Mouse (Mus musculus): ENCODE measurements around the gene Gse1.

Gene Gse1

DNA sequence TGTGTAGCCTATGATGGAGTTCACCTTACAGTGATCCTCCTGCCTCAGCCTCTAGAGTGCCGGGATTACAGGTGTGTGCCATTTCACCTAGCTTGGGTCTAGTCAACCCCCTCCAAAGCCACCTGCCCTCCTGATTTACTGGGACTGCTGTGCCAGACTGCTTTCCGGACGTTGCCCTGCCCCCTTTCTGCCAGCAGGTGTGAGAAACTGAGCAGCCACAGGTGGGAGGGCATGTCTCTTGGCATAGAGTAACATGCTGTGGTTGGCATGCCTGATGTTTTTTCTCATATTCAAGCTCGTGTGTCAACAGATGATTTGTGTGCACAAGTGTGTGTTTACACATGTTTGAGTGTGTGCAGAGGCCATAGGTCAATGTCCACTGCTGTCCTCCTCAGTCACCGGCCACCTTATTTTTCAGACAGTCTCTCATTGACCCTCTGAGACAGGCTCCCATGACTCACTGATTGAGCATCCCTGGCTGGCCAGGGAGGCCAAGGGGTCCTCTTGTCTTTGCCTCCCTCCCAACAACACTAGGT is 15.7 kb downstream of the Gse1 start:
- no peak for DNase-seq

DNA sequence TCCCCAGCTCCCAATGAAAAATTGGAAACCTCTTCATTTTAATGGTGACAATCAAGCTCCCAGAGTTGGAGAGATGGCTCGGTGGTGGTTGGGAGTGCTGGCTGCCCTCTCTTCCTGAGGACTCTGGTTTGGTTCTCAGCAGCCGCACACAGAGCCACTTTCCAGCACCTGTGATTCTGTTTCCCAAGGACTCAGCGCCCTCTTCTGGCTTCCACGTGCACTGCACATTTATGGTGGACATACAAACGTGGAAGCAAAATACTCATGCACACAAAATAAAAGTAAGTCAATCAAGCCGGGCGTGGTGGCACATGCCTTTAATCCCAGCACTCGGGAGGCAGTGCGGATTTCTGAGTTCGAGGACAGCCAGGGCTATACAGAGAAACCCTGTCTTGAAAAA is 16.3 kb downstream of the Gse1 start:
- DNase-seq: no peak

DNA sequence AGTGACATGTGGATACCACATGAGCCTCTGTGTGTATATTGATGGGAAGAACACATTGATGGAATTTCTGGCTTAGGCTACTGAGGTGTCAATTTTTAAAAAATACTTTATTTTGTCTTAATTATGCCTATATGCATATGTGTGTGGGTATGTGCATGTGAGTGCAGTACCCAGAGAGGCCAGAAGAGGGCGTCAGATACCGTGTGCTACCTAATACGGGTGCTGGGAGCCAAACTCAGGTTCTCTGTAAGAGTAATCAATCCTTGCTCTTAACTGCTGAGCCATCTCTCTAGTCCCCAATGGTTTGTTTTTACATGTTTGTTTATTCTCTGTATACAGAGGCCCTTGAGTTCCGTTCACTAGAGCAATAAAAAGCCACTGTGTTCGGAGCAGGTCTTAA is 19.4 kb downstream of the Gse1 start:
- no peak for DNase-seq

DNA sequence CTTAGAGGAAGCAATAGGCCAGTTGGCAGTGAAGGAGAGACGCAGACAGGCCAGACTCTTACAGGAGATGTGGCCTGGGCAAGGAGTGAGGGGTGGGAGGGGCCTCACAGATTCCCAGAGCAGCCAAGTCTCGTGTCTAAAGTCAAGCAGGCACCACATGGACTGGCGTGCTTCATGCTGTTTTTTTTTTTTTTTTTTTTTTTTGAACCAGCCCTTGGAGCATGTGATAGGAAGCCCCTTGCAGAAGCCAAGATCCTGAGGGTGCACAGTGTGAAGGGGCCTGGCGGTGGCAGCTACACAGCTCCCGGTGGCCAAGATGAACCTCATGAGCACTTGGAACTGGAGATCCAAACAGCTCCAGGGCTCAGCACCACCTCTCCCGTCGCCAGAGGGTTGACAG is 19.8 kb downstream of the Gse1 start:
- peak in 1 of 2 experiments; percentile 46 for DNase-seq

DNA sequence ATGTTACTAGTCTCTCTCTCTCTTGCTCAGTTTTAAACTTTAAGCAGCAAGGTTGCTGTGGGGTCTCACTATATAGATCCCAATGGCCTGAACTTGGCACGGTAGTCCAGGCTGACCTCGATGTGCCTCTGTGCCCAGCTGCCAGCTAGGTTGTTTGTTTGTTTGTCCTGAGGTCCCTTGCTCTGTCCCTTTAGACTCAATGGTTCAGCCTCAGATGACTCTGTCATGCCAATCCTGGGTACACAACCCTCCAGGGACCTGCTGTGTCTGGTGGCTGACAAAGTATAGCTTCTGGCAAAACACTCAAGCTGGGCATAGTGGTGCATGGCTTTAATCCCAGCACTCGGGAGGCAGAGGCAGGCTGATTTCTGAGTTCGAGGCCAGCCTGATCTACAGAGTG is 20.2 kb downstream of the Gse1 start:
- no peak for DNase-seq

DNA sequence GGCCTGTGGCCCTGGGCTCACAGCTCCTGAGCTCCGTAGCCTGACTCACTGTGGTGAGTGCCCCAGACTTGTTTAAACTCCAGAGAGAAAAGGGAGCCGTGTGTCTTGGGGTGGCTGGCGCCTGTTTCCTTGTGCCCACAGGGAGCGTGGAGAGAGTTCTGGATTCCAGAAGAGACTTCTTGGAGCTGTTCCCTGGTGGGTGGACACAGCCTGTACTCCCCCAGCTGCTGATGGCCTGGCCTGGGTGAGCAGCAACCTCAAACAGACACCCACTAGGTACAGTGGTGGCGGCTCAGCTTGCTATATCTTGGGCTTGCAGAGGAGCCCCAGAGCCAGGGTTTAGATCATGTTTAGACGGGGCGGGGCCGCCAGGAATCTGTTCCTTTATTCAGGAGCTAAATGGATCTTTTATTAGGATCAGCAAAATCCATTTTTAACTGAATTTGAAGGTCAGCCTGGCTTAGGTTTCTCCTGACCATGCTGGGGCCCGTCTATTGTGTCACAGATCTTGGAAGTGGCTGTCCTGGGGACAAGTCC is 21.6 kb downstream of the Gse1 start:
- DNase-seq: no peak

DNA sequence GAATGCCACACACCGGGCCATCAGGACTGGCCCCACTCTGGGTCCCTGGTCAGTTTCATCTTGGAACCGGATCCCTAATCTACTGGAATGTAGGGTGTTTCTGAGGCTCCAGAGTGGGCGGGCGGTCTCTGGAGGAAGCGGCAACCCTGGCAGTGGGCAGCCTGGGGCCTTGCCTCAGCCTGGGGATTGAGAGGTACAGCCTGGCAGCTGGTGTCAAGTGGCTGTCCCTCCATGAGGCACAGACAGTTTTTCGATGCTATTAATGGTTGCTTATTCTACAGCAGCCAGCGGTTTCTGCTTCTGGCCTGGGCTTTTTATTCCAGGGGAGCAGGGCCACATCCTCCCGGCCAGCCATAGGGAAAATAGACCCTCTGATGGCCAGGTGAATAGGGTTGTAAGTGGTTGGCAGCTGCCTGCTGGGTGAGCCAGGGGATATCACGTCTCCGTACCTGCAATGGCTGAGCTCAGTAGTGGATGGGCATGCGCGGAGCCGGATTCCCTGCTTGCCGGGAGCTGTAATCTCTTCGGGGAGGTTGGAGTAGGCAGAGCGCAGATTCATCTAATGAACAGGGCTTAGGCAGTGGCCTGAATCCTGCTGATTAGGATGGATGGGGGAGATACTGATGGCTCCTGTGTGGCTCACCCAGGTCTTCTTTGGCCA is 22.6 kb downstream of the Gse1 start:
- no peak for DNase-seq

DNA sequence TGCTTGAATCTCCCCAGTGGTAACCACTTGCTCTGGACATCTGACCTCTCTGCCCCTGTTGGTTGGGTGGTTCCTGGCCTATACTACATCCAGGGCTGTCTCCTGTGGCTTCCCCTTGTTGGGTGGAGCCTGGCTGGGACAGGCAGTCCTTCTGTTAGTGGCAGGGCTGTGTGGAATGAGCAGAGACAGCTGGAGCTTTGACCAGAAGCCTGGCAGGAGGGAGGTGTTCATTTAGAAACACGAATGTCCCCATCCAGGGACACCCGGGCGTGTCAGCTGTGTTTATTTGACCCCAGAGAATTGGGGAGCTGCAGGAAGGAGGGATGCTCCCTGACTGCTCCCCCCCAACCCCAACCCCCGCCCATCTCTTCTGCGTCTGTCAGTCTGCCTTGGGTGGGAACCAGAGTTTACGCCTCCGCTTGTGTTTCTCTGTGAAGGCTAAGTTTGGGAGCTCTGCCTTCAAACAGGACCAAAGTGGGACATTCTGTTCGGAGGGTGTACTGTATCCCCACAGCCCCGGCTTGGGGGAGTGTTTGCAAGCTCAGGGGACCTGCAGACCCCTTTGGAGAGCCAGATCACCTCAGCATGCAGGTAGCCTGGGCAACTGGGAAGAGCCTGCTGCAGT is 23.3 kb downstream of the Gse1 start:
- peak; percentile 67 to 79 for DNase-seq

DNA sequence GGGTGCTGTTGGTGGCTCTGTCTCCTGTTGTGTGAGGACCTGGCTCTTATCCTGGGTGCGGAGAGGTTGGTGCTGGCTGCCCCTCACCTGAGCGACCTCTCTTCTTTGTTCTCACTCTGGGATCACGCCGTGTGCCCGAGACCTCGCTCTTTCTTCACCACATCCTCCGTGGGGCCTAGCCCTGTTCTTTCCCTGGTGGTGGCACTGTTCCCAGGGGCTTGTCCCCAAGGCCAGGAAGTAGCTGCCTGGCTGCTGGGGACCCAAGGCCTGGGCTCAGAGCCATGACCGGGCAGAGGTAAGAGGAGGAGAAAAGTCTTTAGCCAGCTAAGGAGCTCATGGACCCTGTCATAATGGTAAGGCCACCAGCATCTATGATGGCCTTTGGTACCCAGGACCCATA is 25.4 kb downstream of the Gse1 start:
- no peak for DNase-seq

DNA sequence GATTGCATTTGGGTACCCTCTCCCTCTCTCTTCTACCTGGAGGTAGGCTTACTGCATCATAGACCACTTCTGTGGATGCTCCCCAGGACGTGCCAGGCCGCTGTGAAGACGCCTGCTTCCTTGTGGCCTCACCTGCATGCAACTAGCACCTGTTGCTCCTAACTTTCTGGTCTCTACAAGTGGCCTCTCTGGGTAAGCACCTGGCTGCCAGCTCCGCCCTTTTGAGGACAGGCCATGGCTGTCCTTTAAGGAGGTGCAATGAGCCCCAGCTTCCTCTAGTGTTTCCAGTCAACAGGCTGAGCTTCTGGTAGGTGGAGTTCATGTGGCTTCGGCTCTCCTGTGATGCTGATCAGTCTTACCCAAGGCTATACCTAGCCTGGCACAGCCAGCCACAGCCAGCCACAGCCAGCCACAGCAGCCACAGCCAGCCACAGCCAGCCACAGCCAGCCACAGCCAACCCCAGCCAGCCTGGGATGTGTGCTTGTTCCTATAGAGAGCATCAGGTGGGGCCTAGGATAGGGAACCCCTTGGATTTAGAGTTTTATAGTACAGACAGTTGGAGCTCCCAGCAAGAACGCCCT is 27.2 kb downstream of the Gse1 start:
- DNase-seq: peak; percentile 55 to 69

DNA sequence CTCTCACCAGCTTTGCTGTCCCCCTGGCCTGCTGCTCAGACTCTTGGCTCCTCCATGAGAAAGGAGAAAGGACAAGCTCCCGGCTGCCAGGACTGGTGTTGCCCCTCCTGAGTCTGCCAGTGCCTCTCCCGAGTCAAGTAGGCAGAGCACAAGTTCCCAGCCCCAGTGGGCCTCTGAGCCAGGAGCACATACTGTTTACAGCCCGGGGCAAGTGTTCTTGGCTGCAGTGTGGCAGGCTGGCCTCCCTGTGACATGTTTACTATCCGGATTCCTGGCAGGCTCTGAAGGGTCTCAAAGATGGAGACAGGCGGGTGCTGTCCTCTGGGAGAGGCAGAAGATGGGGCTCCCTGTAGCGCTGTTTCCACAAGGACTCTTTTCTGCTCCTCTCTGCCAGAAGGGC is 28.7 kb downstream of the Gse1 start:
- peak; percentile 54 to 66 for DNase-seq

DNA sequence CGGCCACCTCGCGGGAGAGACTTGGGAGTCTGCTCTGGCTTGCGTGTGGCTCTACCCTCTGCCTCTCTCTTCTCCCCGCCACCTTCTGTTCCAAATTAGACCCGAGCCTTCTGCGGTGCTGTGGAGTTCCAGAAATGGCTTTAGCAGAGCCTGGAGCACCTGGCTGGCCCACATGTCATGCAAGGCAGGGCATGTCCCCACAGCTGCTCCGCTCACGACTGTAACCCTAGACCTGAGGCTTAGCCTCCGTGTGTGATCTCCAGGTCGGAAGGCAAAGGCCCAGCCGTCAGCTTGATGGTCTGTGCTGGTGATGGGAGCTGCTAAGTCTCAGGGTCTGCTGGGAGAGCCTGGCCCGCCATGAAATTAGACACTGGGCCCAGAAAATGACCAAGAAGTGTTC is 30.9 kb downstream of the Gse1 start:
- DNase-seq: no peak

DNA sequence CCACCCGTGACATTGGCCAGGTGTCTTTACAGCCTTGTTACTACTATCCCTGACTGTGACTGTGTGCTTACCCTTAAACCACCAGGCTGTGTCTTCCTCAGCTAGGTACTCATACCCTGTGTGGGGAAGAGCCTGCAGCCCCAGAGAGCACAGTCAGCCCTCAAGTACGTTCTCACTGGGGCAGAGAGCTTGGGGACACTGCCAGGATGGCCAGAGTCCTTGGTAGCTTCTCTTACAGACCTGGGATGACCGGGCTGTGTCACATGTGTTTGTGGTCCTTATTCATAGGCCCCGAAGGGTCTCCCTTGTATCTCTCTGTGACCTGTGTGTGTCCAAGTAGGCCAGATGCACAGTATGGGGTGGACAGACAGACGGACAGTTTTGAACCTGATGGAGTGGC is 32.4 kb downstream of the Gse1 start:
- DNase-seq: no peak

DNA sequence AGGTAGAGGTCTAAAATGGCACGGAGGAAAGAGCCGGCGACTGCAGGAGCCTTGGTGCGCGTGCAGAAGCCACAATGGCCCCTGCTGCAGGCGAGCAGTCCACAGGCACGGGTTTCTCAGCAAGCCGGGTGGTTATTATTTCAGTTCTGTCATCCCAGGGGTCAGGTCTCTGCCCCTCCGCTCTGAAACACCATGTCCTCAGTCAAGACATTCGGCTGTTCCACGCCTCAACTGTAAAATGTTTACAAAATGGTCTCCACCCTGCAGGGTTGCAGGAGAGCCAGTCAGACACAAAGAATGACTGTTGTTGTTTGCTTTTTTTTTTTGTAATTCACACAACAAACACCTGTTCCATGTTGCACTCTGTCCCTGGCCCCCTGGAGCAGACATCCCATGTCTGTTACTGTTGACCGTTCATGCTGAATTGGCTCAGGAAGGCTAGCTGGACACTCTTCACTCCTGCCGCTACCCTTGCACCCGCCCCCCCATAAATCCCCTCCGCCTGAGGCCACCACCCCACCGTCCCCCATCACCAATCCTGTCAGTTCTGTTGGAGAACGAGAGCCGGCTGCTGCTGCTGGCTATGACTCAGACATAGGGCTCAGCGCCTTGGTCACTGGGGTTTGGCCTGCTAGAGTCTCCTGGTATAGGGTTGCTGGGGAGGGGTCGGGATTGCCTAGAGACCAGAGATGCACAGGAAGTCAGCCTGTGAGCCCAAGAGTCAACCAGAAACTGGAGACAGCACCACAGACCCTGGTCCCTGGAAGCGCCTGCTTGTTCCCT is 33.3 kb downstream of the Gse1 start:
- peak in 1 of 2 experiments; percentile 38 for DNase-seq

DNA sequence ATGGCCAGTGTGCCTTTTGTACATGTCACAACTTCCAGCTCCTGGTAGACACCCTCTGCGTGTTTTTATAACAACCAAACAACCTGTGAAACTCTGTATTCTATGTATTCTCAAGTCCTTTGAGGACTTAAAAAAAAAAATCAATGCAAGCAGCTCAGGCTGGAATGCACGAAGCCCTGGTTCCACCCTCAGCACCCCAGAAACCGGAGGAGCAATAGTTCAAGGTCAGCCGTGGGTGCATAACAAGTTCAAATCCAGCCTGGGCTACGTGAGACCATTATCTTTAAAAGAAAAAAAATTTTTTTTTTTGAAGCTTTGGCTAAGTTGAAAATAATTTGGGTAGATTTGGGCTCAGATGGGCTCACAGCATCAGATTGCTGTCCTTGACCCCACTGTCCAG is 35.6 kb downstream of the Gse1 start:
- no peak for DNase-seq

DNA sequence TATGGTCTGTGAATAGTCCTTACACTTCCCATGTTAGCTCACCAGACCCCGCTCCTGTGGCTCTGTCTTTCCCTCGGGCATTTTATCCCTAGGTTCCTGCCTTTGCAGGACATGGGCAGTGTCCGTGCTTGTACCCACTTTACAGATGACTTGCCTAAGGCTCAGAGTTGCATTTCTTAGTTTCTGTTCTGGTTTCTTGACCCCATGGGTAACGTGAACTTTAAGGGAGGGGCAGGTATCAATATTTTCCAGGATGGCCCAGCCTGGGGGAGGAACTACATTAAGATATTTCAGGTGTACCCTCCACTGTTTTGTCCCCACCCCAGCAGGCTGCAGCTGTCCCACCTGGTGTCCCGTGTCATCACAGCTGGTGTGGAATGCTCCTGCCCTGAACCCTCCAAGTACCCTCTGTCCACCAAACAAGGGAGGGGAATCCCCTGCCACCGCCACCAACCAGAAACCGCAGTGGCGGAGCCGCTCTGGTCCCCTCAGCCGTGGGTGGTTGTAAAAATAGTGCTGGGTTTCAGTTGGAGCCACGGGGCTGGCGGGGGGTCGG is 36.2 kb downstream of the Gse1 start:
- no peak for DNase-seq

DNA sequence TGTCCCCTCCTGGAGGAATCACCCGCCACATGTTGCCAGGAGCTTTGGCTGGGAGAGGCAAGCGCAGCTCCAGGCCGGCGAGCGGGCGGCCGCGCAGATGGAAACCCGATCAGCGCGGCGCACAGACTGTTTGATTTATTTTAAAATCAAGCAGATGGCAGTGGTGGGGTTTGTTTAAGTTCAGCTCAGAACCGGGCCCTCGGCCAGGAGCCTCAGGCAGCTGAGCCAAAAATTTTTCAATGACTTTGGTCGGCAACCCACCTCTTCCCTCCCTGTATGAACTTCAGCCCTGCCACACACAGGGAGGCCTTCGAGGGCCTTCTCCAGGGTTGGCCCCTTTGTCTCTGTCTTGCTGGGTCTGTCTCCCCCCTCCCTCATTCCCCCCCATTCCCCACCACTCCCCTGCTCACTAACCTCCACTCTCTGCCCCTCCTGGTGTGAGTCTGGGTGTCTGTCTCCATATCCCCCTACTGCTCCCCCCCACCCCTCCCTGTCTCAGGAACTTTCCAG is 36.7 kb downstream of the Gse1 start:
- DNase-seq: peak; percentile 82 to 88

DNA sequence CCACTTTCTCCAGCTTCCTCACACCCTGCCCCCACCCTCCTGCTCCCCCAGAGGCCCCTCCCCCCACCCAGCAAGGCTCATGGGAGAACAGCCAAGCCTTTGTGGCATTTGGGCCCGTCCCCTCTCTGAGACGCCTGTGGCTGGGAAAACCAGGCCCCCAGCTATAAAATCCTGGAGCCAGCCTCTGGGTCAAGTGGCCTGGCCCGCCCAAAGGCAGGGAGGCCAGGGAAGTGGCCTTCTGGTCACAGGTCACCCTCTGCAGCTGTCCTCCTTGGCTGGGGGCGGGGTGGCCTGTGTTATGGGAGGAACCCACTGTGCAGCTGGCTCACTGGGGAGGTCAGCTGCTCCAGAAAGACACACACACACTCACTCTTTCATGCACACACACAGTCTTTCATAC is 37.2 kb downstream of the Gse1 start:
- DNase-seq: peak; percentile 85 to 89

DNA sequence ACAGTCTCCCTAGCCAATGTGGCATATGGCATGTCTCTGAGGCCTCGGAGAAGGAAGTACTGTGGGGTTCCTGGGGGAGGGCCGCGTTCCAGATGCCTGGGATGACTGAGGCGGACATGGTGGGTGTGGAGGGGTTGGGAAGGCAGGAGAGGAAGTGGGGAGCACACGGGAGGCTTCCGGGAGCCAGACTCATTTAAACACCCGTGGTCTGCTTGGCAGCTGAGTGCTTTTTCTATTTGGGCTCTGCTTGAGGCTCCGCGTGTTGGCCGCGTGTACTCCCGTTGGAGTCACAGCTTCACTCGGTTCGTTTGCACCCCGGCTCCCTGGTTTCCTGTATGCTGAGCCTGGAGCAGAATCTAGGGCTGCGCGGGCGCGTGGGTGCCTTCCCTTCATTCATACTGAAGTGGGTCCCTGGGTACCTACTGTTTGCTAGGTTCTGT is 40.3 kb downstream of the Gse1 start:
- DNase-seq: no peak

DNA sequence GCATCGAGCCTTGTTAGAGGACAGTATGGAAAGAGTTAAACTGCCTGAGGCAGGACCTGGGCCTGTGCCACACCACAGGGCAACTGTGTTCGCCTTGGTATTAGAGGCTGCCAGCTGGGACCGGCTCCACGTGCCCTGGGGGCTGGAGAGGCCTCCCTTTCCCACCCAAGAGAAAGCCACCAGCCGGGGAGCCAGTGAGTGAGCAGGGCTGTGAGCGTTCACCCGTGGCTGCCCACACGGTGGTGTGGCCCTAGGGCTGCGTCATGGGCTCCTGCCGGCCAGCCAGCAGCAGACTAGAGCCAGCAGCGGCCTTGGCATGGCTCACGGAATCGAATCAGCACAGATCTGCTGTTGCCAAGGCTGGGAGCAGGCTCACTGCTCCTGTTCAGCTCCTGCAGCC is 42.2 kb downstream of the Gse1 start:
- peak in 1 of 2 experiments; percentile 48 for DNase-seq

DNA sequence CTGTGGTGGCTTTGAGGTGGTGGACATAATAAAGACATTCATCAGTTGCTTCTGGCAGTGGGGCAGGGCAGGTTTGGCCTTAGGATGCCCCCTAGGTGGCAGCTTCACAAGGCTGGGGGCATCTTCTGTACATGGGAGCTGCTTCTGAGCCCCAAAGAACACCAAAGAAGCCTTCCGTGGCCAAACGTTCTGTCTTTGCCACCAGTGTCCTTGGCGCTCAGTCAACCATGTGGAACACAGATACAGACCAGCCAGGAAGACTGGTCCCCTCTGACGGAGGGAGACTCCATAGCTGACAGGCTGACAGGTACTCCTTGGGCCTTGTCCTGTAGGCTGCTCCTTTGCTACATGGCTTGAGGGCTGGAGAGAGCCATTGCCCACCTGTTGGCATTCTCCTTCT is 45.2 kb downstream of the Gse1 start:
- no peak for DNase-seq

DNA sequence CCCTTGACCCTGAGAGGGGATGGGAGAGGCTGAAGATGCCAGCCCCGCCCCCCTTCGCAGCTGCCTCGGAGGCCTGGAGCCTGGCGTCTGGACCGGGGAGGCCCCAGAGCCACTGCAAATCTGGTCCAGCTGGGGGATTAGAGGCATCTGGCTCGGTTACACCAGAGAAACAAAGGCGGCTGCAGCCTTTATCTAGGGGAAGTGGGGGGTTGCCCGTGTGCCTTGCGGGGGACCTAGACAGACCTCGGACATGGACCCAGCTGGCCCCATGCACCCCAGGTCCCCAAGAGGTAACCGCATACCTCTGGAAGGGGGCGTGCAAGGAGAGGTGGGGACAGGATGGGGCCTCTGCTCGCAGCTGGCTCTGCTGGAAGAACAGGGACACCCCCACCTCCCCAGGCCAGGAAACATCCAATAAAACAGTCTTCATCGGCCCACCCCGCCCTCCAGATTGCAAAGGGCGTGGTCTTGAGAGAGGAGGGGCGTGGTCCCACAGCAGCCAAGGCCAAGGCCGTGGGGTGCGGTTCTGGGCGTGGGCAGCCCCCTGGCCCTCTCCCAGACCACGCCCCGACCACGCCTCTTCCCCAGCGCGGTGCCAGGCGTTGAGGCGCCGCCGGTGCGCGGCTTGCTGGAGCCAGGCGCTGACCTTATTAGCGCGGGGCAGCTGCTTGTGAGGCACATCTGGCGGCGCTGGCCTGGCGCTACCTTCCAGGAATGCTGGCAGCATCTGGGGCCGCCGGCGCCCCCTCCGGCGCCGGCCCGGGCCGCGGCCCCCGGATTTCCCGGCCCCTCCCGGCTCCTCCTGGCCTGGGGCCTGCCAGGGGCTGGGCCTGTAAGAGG is 48.0 kb downstream of the Gse1 start:
- DNase-seq: peak; percentile 93 to 96
